Mouse (Mus musculus) left cerebral cortex, adult 18-20 months (tissue): ENCODE results near the gene Alpk3. TPM values are rescaled to one million over a fixed set of nuclear protein-coding genes. Genes with fewer than 3 reads are reported as not detected.

Experiments used
- total RNA-seq, 2 experiments: library from RNA; stranded (reverse); gene quantifications; 2 replicates each; pipeline ENCODE4 v1.2.3; 2021

Alpk3 gene
- total RNA-seq, 2 experiments from 2014 or later = 0.23 to 0.30 TPM

Other genes starting within 250 kb of the Alpk3 start
- 10 to 100 TPM; 22.6 to 23.3 TPM for gene Iqgap1, start 231.6 kb upstream of the Alpk3 start, total RNA-seq
- 10 to 100 TPM; 15.9 to 17.0 TPM for gene Zscan2, start 196.7 kb upstream of the Alpk3 start, total RNA-seq
- 10 to 100 TPM; 27.5 to 29.9 TPM for gene Wdr73, start 156.3 kb upstream of the Alpk3 start, total RNA-seq
- gene Nmb, start 152.5 kb upstream of the Alpk3 start, total RNA-seq = 1 to 10 TPM; 5.3 to 6.0 TPM
- gene Sec11a, start 109.8 kb upstream of the Alpk3 start, total RNA-seq = 10 to 100 TPM; 46.4 to 51.0 TPM
- 10 to 100 TPM; 19.3 to 20.0 TPM for gene Zfp592, start 63.9 kb upstream of the Alpk3 start, total RNA-seq
- gene Slc28a1, start 57.2 kb downstream of the Alpk3 start, total RNA-seq = under 1 TPM; 0.16 to 0.30 TPM
- 1 to 10 TPM; 7.5 to 7.9 TPM for gene Pde8a, start 156.0 kb downstream of the Alpk3 start, total RNA-seq